Mouse (Mus musculus) cerebellum, adult 2 months (tissue): ENCODE measurements at regions not wholly inside any gene's neighbourhood (a gene's known extent, or its start where the extent isn't known, plus 50 kb on each side); places are given as distances from the start of the nearest gene placed in this dataset.

Experiments
- CTCF ChIP-seq: fragments of 200-500 bp; IDR thresholded peaks from 2 replicates; pipeline ENCODE4 v1.5.1; 2011; ENCODE audit warnings: low read depth, mild to moderate bottlenecking, control low read depth, low read length, moderate library complexity, borderline replicate concordance; ENCODE audit not compliant: insufficient read depth
- POLR2A ChIP-seq: fragments of 200-500 bp; IDR thresholded peaks from 2 replicates; pipeline ENCODE4 v1.6.1; 2011; ENCODE audit warnings: low read length, control low read depth, borderline replicate concordance; ENCODE audit not compliant: insufficient read depth

DNA sequence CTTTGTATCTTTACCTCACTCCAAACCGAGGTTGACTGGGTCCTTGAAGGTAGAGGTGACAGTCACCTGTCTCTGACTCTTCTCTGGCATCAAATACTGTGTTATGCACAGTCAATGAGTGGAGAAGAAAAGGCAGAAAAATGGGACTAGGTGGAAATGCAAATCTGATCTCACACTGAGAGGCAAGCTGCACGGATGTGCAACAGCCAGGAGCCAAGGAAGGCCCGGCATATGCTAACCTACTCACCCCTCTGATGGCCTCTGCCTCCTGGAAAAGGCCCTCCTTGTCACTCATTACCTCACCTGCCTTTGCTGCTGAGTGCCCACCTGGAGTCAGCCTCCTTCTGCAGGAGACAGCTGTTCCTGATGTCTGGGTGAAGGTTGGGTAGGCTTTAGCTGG, 104.8 kb downstream of the Gm4791 start:
- TF ChIP-seq POLR2A: no peak
- TF ChIP-seq CTCF: no peak
